Mouse (Mus musculus) thymus, adult 2 months (tissue): Measurements from ENCODE around the gene Inafm2.

Experiments
- CTCF ChIP-seq: fragments of 200-500 bp; IDR thresholded peaks from 2 replicates; pipeline ENCODE4 v1.5.1; 2012; ENCODE audit warnings: mild to moderate bottlenecking, control low read depth, low read length, moderate library complexity, borderline replicate concordance; ENCODE audit not compliant: control insufficient read depth, poor library complexity, insufficient read depth; ENCODE audit errors: extremely low read depth
- POLR2A ChIP-seq: fragments of 200-500 bp; IDR thresholded peaks from 2 replicates; pipeline ENCODE4 v1.6.1; 2012; ENCODE audit warnings: mild to moderate bottlenecking, low read length, control low read depth, moderate library complexity; ENCODE audit not compliant: control insufficient read depth, poor library complexity, insufficient read depth; ENCODE audit errors: extremely low read depth

DNA sequence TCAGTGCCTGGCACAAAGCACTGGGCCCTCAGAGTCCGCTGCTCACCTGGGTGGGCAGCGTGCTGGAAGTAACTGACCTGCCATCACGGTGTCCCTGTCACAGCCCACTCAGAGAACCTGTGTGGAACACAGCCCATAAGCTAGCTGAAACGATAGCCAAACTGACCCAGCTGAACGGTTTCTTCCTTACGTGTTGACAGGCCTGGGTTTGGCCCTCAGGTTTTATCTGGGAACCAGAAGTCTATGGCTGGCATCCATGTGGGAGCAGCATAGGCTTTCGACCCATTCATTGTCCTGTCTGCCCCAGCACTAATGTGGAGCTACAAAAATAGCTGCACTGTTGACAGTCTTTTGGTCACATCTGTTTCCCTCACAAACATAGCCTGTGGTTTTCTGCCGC is 4.9 kb downstream of the Inafm2 start:
- TF ChIP-seq CTCF (no peak), POLR2A (no peak)
